Mouse (Mus musculus): Measurements from ENCODE around the gene Ick. TPM values are rescaled to one million over a fixed set of nuclear protein-coding genes. Genes with fewer than 3 reads are reported as not detected.
"Not testable (repeated sequence)": the region's sequence is repeated elsewhere in the genome, so short reads cannot be mapped to it uniquely, and the experiment has no call there.

Gene Ick
- total and polyA plus RNA-seq, 3 experiments: 7.8 to 14.0 (median 12.5) TPM

DNA sequence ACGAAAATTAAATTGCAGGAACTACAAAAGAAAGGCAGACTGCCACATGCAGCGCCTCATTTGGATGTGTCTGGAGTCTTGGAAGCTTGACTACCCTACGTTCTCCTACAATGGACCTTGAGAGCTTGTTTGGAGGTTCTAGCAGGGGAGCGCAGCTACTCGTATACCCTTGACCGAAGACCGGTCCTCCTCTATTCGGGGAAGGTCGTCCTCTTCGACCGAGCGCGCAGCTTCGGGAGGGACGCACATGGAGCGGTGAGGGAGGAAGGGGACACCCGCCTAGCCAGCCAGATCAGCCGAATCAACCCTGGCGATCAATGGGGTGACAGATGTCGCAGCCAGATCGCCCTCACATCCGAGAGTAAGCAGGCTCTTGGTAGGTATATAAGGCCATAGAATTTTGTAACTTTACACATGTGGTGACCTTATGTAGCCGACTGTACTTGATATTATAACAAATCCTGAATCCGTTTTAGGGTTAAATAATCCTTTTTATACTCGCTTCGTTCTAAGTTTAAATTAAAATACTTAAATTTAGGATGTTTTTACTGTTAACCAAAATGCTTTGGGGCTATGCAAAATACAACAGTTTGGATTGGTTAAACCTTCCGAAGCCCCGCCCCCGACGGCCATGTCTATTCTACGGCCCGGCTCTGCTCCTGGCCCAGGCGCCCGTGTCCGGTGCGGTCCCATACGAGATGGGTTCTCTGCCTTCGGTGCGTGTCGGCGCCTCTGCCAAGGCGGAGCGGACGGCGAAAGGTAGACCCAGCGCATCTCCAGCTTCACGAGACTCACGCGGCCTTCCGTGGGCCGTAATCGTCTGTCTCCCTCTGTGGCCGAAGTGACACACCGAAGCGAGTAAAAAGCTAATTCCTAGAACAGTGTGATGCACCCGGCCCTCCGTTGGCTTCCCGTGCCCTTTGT, 66.5 kb downstream of the Ick start:
- intact Hi-C loops (cut with DNase I): loop anchor here (1.0 to 10.0 kb wide), 3 partner anchors 17 to 261 kb away; partner anchors contain the start of gene Elovl5
- H3K79me2 ChIP-seq (replicated peaks; ENCODE audit: control insufficient read depth, insufficient read depth, low read length): no peaks in the 10 kb centered on the region
- no peaks in the 10 kb centered on the region; the same call in 1 of the 2 replicates for H3K4me1 ChIP-seq (ENCODE audit: control insufficient read depth, insufficient read depth, low read length)
- peak overlapping the region; percentile 95 for H3K9ac ChIP-seq (ENCODE audit: low read depth, low read length)
- H3K36me3 ChIP-seq (ENCODE audit: control insufficient read depth, insufficient read depth, low read length): peaks cover 3% of the 10 kb centered on the region; the same call in 1 of the 2 replicates
- WGBS: under 1% methylated on average over 55 of the region's 58 CpGs
- TF ChIP-seq EP300 (IDR thresholded peaks at IDR 0.05; ENCODE audit: insufficient read depth, low read depth, low read length): peak; percentile 96
- TF ChIP-seq POLR2A (IDR thresholded peaks at IDR 0.05; ENCODE audit: insufficient read depth, low read depth, low read length): peak; percentile 98
- no peak for TF ChIP-seq CTCF (IDR thresholded peaks at IDR 0.05)
- peak overlapping the region; percentile 56 for H3K4me3 ChIP-seq
- H3K27ac ChIP-seq: peak overlapping the region; percentile 93
- DNase-seq: peak; percentile 95
- H3K27me3 ChIP-seq (ENCODE audit: control insufficient read depth, insufficient read depth, low read length): no peaks in the 10 kb centered on the region

DNA sequence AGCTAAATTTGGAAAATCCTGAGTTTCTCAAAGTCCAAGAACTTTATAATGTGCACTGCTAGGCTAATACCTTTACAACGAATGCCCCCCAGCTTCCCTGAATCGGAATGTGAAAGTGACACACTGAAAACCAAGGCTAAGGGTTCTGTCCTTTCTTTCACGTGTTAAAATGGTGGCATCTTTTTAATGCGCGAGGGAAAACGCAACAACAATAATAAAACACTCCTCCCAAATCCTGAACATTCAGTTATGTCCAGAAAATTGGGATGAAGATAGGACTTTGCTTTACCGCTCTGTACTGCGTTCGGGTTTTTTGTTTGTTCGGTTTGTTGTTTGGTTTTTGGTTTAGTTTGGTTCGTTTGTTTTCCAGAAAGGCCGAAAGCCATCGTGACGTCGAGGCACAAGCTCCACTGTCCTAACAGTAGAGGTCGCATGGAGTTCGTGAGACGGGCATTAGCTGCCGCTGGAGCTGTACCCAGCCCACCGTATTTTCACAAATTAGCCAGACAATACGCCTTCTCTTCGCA, 67.3 kb downstream of the Ick start:
- Histone ChIP-seq H3K27ac (peak overlapping the region; percentile 93), H3K4me3 (peak overlapping the region; percentile 56), H3K79me2 (replicated peaks; ENCODE audit: control insufficient read depth, insufficient read depth, low read length) (no peaks in the 10 kb centered on the region), H3K9ac (ENCODE audit: low read depth, low read length) (peak overlapping the region; percentile 95), H3K36me3 (ENCODE audit: control insufficient read depth, insufficient read depth, low read length) (peaks cover 3% of the 10 kb centered on the region; the same call in 1 of the 2 replicates), H3K27me3 (ENCODE audit: control insufficient read depth, insufficient read depth, low read length) (no peaks in the 10 kb centered on the region), H3K4me1 (ENCODE audit: control insufficient read depth, insufficient read depth, low read length) (no peaks in the 10 kb centered on the region; the same call in 1 of the 2 replicates)
- intact Hi-C loops (cut with DNase I): loop anchor here (2.0 to 10.0 kb wide), 2 partner anchors 17 to 261 kb away; partner anchors contain the start of gene Elovl5
- TF ChIP-seq POLR2A (IDR thresholded peaks at IDR 0.05; ENCODE audit: insufficient read depth, low read depth, low read length) (no peak), EP300 (IDR thresholded peaks at IDR 0.05; ENCODE audit: insufficient read depth, low read depth, low read length) (peak; percentile 68), CTCF (IDR thresholded peaks at IDR 0.05) (peak; percentile 74)
- 1% methylated on average over 22 of the region's 22 CpGs for WGBS
- peak; percentile 66 to 69 for DNase-seq

DNA sequence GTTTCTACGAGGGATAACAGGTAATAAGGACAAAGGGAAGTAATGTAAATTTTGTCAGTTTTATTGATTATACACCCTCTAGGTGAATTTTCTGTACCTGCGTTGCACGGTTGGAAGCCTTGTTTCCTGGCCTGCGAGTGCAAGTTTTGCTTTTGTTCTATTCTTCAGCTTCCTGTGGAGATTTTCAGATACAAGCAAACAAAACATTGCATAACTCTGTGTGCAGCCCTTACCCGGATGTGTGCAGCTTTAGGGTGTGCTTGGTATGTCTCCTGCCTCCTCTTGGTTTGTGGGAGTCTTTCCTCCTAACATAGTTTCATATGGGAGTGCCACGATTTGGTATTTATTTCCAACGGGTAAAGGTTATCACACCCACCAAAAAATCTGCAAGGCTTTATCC, 67.8 kb downstream of the Ick start:
- no peaks in the 10 kb centered on the region for H3K27me3 ChIP-seq (ENCODE audit: control insufficient read depth, insufficient read depth, low read length)
- peak overlapping the region; percentile 21 for H3K9ac ChIP-seq (ENCODE audit: low read depth, low read length)
- no peaks in the 10 kb centered on the region for H3K79me2 ChIP-seq (replicated peaks; ENCODE audit: control insufficient read depth, insufficient read depth, low read length)
- H3K4me1 ChIP-seq (ENCODE audit: control insufficient read depth, insufficient read depth, low read length): no peaks in the 10 kb centered on the region; the same call in 1 of the 2 replicates
- peak overlapping the region; percentile 56 for H3K4me3 ChIP-seq
- peaks cover 3% of the 10 kb centered on the region; the same call in 1 of the 2 replicates for H3K36me3 ChIP-seq (ENCODE audit: control insufficient read depth, insufficient read depth, low read length)
- TF ChIP-seq CTCF (IDR thresholded peaks at IDR 0.05): no peak
- 0 out of 2 replicates have a peak, but pooled peaks have one; percentile 44 for TF ChIP-seq EP300 (IDR thresholded peaks at IDR 0.05; ENCODE audit: insufficient read depth, low read depth, low read length)
- TF ChIP-seq POLR2A (IDR thresholded peaks at IDR 0.05; ENCODE audit: insufficient read depth, low read depth, low read length): no peak; the same call in 1 of the 2 replicates
- peak in 1 of 2 experiments; percentile 31 for DNase-seq
- WGBS: 26% methylated on average over 7 of the region's 7 CpGs
- peak overlapping the region; percentile 93 for H3K27ac ChIP-seq
- intact Hi-C loops (cut with DNase I): loop anchor here (2.0 to 10.0 kb wide), 2 partner anchors 16 to 262 kb away; partner anchors contain the start of gene Elovl5

DNA sequence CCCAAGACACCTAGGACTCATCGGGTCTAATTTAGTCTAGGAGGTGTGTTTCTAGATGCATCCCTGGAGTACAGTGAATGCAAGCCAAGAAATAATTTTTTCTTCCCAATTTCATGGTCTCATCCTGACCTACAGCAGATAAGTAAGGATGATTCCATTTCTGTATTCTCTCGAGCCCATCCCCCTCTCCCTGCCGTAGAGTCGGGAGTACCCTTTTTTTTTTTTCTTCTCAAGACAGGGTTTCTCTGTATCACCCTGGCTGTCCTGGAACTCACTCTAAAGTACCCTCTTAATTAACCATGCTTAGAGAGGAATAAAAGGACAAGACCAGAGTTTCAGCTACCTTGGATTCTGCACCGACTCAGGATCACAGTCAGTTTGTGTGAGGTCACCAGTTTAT, 69.2 kb downstream of the Ick start:
- Histone ChIP-seq H3K4me1 (ENCODE audit: control insufficient read depth, insufficient read depth, low read length) (no peaks in the 10 kb centered on the region; the same call in 1 of the 2 replicates), H3K27me3 (ENCODE audit: control insufficient read depth, insufficient read depth, low read length) (no peaks in the 10 kb centered on the region), H3K79me2 (replicated peaks; ENCODE audit: control insufficient read depth, insufficient read depth, low read length) (no peaks in the 10 kb centered on the region), H3K9ac (ENCODE audit: low read depth, low read length) (no peak overlapping the region), H3K36me3 (ENCODE audit: control insufficient read depth, insufficient read depth, low read length) (peaks cover 3% of the 10 kb centered on the region; the same call in 1 of the 2 replicates), H3K4me3 (no peak overlapping the region), H3K27ac (no peak overlapping the region)
- no peak for DNase-seq
- 82% methylated on average over 5 of the region's 5 CpGs for WGBS
- intact Hi-C loops (cut with DNase I): loop anchor here (10.0 kb wide), 1 partner anchor 263 kb away; the partner anchor contains the start of gene Elovl5
- TF ChIP-seq POLR2A (IDR thresholded peaks at IDR 0.05; ENCODE audit: insufficient read depth, low read depth, low read length) (no peak), CTCF (IDR thresholded peaks at IDR 0.05) (no peak), EP300 (IDR thresholded peaks at IDR 0.05; ENCODE audit: insufficient read depth, low read depth, low read length) (no peak)

DNA sequence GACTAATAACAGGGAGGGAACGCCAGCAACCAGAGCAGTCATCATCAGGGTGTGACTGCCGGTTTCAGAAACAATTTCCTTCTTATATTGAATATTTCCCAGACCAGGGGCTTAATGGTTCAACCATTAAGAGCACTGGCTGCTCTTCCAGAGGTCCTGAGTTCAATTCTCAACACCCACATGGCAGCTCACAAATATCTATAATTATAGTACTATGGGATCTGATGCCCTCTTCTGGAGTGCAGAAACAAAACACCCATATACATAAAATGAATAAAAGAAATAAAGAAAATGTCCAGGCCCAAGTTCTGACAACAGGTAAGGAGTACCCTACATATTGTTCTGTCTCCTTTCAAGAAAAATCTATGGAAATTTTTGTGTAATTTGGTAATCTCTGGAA, 70.1 kb downstream of the Ick start:
- no peaks in the 10 kb centered on the region; the same call in 1 of the 2 replicates for H3K4me1 ChIP-seq (ENCODE audit: control insufficient read depth, insufficient read depth, low read length)
- 78% methylated on average over 2 of the region's 2 CpGs for WGBS
- H3K79me2 ChIP-seq (replicated peaks; ENCODE audit: control insufficient read depth, insufficient read depth, low read length): no peaks in the 10 kb centered on the region
- no peak overlapping the region for H3K4me3 ChIP-seq
- intact Hi-C loops (cut with DNase I): loop anchor here (10.0 kb wide), 1 partner anchor 264 kb away; the partner anchor contains the start of gene Elovl5
- H3K9ac ChIP-seq (ENCODE audit: low read depth, low read length): no peak overlapping the region
- no peak for DNase-seq
- no peak overlapping the region for H3K27ac ChIP-seq
- H3K27me3 ChIP-seq (ENCODE audit: control insufficient read depth, insufficient read depth, low read length): no peaks in the 10 kb centered on the region
- peaks cover 3% of the 10 kb centered on the region; the same call in 1 of the 2 replicates for H3K36me3 ChIP-seq (ENCODE audit: control insufficient read depth, insufficient read depth, low read length)
- TF ChIP-seq EP300 (IDR thresholded peaks at IDR 0.05; ENCODE audit: insufficient read depth, low read depth, low read length) (no peak), CTCF (IDR thresholded peaks at IDR 0.05) (peak; percentile 32)

DNA sequence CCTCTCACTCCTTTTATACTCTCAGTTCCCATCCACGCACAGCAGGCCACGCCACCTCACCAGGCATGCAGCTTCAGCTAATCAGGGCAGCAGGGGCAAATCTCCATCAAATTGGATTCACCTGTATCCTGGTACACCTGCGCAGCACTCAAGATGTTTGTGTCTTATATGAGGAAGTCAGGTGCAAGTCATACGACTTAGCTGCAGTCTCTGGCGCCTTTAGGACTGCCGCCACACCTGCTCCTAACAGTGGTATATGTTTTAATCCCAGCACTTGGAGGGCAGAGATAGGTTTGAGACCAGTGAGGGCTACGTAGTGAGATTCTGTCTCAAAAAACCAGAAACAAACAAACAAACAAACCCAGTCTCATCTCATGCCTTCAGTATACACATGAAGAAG, 73.5 kb downstream of the Ick start, which contains the start of gene Gsta4:
Gene Gsta4, plus strand, starts transcription at position 301 of the 400 bp plus-strand sequence.
- H3K27me3 ChIP-seq (ENCODE audit: control insufficient read depth, insufficient read depth, low read length); DNase-seq; H3K36me3 ChIP-seq (ENCODE audit: control insufficient read depth, insufficient read depth, low read length); intact Hi-C loops (cut with DNase I); H3K9ac ChIP-seq (ENCODE audit: low read depth, low read length); H3K4me3 ChIP-seq; H3K79me2 ChIP-seq (replicated peaks; ENCODE audit: control insufficient read depth, insufficient read depth, low read length); H3K27ac ChIP-seq; H3K4me1 ChIP-seq (ENCODE audit: control insufficient read depth, insufficient read depth, low read length): not testable (repeated sequence)
- 97% methylated on average over 4 of the region's 7 CpGs for WGBS
